Mouse (Mus musculus) retina, embryonic 14.5 days (tissue): ENCODE measurements at regions not wholly inside any gene's neighbourhood (a gene's known extent, or its start where the extent isn't known, plus 50 kb on each side); places are given as distances from the start of the nearest gene placed in this dataset.

Experiments
- DNase-seq: peaks from one replicate; pipeline ENCODE4 v3.0.0-alpha.2; 2015; ENCODE audit warnings: low spot score

DNA sequence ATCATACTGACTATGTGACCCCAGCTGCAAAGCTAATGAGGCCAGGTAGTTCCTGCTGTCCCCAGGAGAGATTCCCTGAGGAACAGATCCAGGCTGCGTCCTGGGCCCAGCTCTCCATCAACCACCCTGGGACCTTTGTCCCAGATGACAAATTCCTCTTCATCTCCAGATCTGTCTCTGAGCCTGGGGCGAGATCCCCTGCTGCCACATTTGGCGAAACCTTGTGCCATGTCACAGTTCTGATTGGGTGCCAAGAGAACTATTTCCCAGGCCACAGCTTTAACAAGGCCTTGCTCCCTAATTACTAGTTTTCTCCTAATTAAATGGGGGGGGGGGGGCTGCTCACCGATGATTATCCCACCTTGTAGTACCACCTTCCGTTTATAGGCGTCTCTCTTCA, 70.6 kb upstream of the Hes1 start:
- DNase-seq: no peak

DNA sequence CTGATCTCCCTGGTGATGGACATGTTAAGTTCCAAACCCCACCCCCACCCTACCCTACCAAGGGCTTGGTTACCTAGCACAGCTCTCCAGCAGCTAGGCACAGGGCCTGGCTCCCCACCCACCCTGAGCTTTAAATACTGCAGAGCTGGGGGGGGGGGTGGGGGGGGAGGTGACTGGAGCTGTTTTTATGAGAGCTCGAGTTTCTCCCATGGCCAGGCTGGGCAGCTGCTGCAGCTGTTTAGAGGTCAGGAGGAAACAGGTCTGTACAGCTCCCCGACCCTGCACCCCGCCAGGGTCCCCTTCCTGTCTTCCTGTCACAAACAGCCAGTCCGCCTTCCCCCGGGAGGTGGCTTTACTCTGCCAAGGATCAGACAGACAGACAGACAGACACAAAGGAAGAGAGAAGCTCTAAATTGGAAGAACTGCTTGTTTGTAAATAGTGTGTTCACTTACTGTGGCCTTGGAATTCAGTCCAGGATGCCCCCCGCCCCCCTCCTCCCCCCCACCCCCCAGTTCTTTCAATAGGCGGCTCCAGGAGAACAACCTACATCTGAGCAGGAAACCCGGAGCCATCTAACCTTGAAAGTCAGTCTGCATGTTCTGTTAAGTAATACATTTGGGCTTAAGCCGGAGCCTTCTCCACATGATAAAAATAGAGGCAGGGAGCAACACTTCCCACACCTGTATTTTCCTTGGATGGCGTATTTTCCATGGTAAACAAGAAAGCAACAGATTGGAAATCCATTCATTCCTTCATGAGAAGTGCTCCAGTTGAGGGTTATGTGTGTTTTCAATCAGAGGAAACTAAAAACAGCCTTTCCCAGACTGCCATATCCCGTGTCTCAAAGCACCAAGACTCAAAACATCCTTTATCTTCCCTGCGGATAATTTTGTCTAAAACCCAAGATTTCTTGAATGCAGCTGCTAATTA, 67.8 kb upstream of the Hes1 start:
- no peak for DNase-seq

DNA sequence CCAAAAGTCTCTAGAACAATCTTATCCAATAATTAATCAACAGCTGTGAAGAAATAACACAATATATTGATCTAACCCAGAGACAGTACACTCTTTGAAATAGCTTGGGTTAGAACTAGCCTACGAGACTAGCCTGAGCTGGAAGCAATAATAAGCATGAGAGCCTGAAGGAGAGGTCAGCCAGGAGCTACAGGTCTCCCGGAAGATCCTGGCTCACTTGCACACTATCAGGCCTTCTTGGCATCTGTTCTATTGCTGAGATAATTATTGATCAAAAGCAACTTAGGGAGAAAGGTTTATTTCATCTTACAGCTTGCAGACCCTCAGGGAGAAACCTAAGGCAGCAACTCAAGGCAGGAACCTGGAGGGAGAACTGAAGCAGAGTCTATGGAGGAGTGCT, 64.0 kb upstream of the Hes1 start:
- no peak for DNase-seq

DNA sequence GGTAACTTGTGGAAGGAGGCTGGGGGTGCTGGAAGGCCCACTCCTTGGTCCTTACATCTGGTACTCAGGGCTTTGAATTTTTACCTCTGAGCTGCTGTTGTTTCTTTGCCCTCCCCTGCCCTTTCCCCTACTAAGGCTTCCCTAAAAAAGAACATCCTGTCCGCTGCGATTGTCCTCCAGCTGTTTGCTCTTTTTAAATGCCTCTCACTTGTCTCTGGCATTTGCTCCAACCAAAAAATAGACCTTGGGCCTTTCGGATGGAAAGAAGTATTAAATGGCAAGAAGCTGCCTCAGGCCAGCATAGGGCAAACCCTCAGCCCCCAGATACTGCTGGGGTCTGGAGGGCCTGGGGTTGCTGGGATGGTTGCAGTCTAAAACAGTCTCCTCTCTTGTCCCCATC, 59.1 kb upstream of the Hes1 start:
- no peak for DNase-seq

DNA sequence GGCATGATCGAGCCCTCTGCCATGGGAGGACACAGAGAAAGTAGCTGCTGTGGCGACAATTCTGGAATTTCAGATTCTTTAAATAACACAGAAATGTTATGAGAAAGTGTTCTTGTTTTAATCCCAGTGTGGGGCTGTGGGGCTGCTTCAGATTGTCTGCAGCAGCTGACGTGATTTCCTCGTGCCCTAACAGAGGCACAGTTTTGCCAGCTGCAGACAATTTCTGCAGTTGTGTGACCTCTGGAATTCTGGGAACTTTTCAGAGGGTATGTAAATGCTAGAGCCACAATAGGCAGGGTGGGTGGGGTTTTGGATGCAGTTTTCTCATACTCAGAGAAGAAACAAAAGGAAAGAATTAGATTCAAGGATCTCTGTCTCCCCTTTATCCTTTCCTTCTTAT, 57.4 kb upstream of the Hes1 start:
- no peak for DNase-seq

DNA sequence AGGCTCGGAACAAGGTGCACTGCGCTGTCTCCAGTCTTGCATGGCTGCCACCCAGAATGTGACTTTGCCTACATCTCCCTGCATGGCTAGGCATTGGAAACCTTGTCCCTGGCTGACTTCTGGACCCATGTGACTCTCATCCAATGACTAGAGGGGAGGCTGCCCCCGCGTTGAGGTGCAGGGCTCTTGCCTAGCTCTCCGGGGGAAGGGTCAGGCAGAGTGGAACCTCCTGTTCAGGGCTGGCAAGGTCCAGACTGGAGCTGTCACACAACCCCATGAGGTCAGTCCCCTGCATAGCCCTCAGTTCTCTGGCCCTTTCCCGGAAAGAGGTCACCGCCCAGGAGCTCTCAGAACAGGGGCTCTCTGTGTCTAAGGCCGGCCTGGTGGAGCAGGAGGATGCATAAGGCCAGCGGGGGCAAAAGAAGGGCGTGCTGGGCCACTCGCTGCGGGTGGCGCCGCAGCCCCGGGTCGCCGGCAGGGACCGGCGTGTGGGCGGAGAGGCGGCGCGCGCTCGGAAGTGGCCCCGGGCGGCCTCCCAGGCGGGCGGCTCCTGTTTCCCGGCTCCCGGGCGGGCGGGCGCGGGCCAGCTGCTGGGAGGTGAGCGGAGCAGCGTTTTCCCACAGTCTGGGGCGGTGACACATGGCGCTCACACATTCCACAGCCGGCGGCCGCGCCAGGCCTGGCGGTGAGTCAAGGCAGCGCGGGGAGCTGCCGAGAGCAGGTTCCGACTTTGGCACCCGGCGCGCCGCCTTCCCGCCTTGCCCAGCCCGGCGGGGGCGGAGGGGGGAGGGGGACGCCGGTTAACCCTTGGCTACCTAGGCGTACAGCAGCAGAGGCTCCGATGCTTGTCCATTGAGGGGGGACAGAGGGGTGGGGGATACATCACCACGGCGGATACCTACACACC, 55.5 kb upstream of the Hes1 start:
- DNase-seq: peak; percentile 88

DNA sequence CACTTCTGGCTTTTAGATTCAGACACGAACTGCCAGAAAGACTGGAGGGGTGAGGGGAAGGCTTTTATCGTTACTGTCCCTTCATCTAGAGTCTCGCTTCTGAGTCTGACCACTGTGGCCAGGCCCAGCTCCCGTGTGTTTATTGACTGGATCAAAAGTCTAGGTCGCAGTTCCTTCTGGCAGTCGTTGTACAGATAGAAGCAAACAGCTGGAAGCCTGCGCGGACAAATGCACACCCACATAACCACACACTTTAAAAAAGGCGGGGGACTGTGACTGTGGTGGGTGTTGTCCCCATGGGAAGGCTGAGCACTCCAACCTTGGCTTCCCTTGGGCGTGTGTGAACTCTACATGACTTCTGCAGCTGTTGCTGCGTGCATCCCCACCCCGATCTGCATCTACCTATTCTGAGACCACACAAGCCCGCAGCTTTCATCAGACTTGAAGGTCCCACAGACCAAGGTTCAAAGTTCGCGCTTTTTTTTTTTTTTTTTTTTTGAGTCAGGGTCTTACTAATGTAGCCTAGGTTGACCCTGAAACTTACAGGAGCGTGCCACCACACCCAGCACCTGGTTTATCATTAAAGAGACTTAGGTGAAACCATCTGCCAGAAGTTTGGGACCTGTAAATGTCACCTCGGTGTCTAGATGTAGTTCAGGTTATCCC, 54.5 kb upstream of the Hes1 start:
- peak; percentile 37 for DNase-seq

DNA sequence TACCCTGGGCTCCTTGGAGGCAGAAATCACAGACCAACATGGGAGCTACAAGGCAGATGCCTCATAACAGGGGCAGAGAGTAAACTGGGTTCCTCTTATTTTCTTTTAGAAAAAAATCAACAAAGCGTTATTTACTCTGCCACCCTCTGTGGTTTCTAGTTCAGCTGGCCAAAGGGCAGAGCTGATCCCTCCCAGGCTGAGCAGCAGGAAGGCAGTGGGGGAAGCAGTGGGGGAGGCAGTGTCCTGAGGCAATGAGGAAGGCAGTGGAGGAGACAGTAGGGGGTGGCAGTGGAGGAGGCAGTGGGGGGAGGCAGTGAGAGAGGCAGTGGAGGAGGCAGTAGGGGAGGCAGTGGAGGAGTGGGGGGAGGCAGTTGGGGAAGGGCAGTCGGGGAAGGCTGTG, 51.1 kb upstream of the Hes1 start:
- DNase-seq: no peak

DNA sequence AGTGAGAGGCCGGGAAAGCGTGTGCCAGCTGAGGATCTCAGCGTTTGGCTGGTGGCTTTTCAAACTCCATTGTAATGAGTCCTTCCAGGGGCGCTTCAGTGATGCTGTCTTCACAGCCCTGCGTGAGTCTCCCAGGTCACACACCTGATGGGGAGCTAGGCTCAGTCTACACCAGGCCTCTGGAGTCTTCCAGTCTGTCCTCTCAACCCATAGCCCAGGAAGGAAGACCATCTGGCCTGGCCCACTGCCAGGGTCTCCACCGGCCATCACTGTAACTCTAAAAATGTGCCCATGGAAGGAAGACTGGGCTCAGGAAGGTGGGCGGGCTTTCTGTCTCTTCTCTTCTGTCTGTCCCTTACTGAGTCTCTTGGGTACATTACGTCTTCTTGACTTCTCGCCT, 50.2 kb upstream of the Hes1 start:
- no peak for DNase-seq
